Mouse (Mus musculus) limb, embryonic 11.5 days (tissue): ENCODE measurements around the gene Arpc3. TPM values are rescaled to one million over a fixed set of nuclear protein-coding genes. Genes with fewer than 3 reads are reported as not detected.
A peak's percentile ranks its signal among the peaks of the same experiment; 100 is the strongest.

Source experiments
- ATAC-seq: fragments of 200-750 bp; cut with Nextera tagmentation; 2 replicates; pipeline ENCODE4 v1.8.0; 2017; ENCODE audit warnings: low read depth; ENCODE audit not compliant: insufficient number of reproducible peaks, low FRiP score, low TSS enrichment
- DNase-seq: peaks from one replicate; pipeline ENCODE4 v3.0.0-alpha.2; 2015; ENCODE audit warnings: low spot score
- H3K27ac ChIP-seq: fragments of 300-500 bp; sonication (generic); replicated peaks from 2 replicates; pipeline ENCODE4 v1.5.1; 2014; ENCODE audit warnings: low read depth, mild to moderate bottlenecking, low read length
- H3K27me3 ChIP-seq: fragments of 300-500 bp; sonication (generic); 2 replicates; pipeline ENCODE4 v1.6.1; 2014; ENCODE audit warnings: mild to moderate bottlenecking, low read length, mixed read lengths; ENCODE audit not compliant: control insufficient read depth, insufficient read depth
- H3K36me3 ChIP-seq: fragments of 300-500 bp; sonication (generic); 2 replicates; pipeline ENCODE4 v1.6.1; 2014; ENCODE audit warnings: mild to moderate bottlenecking, low read length, moderate library complexity, mixed read lengths; ENCODE audit not compliant: control insufficient read depth, insufficient read depth
- H3K4me1 ChIP-seq: fragments of 300-500 bp; sonication (generic); 2 replicates; pipeline ENCODE4 v1.6.1; 2014; ENCODE audit warnings: low read length, mixed read lengths; ENCODE audit not compliant: control insufficient read depth, insufficient read depth
- H3K4me2 ChIP-seq: fragments of 300-500 bp; sonication (generic); 2 replicates; pipeline ENCODE4 v1.6.1; 2014; ENCODE audit warnings: low read depth, mild to moderate bottlenecking, moderate library complexity; ENCODE audit not compliant: severe bottlenecking
- H3K4me3 ChIP-seq: fragments of 300-500 bp; sonication (generic); 2 replicates; pipeline ENCODE4 v1.5.1; 2014; ENCODE audit warnings: low read depth, low read length
- H3K9ac ChIP-seq: fragments of 300-500 bp; sonication (generic); 2 replicates; pipeline ENCODE4 v1.6.1; 2014; ENCODE audit warnings: mild to moderate bottlenecking, low read length
- H3K9me3 ChIP-seq: fragments of 300-500 bp; sonication (generic); 2 replicates; pipeline ENCODE4 v1.6.1; 2016; ENCODE audit warnings: low read length; ENCODE audit not compliant: control insufficient read depth
- WGBS: fragments of 180-500 bp; shearing (Covaris S2); extraction: QIAGEN DNeasy Blood & Tissue Kit; methylation state at CpG from one replicate; pipeline ENCODE4 v1.1.7; 2014; 5-methylcytosine and 5-hydroxymethylcytosine counted together
- polyA plus RNA-seq: library from polyadenylated mRNA; unstranded; fragments of >200 nt; fragmentation: Nextera tagmentation; extraction: Ambion mirVana; gene quantifications from 2 replicates; pipeline ENCODE4 v1.2.1, GENCODE M21; 2014

The Arpc3 gene
- polyA plus RNA-seq, 1 experiment from 2014 or later = 45.4 TPM

- H3K4me1 ChIP-seq = no peaks in the 10 kb centered on the region
- peak within 1 kb of the TSS; percentile 65 for H3K4me2 ChIP-seq
- peak within 1 kb of the TSS; percentile 69 for H3K9ac ChIP-seq
- no peaks in the 10 kb centered on the region for H3K9me3 ChIP-seq
- no peaks in the 10 kb centered on the region for H3K27me3 ChIP-seq
- H3K36me3 ChIP-seq = peaks cover 10% of the 10 kb centered on the region; the same call in 1 of the 2 replicates
- DNase-seq (peak; percentile 100), ATAC-seq (peak; percentile 91)
- peak within 1 kb of the TSS; percentile 94 for H3K27ac ChIP-seq
- H3K4me3 ChIP-seq = peak within 1 kb of the TSS; percentile 64
- WGBS = under 1% methylated on average over 53 of the region's 53 CpGs
These were observed 19.4 kb upstream of the Arpc3 start, which contains the start of gene Fam216a for GRCm38 (mm10) chr5:122372192-122372769. Gene Fam216a (minus strand): TSS chr5:122372364.

- 8% methylated on average over 5 of the region's 5 CpGs for WGBS
- H3K27me3 ChIP-seq = no peaks in the 10 kb centered on the region
- H3K36me3 ChIP-seq = peaks cover 7% of the 10 kb centered on the region; the same call in 1 of the 2 replicates
- H3K9ac ChIP-seq = peak overlapping the region; percentile 58
- no peak for ATAC-seq
- no peak for DNase-seq
- H3K4me1 ChIP-seq = no peaks in the 10 kb centered on the region
- no peak overlapping the region for H3K27ac ChIP-seq
- peak overlapping the region; percentile 30 for H3K4me2 ChIP-seq
- H3K9me3 ChIP-seq = no peaks in the 10 kb centered on the region
- peak overlapping the region; percentile 64 for H3K4me3 ChIP-seq
These were observed 18.8 kb upstream of the Arpc3 start for GRCm38 (mm10) chr5:122372878-122373277.

- peaks cover 25% of the 10 kb centered on the region for H3K36me3 ChIP-seq
- H3K9ac ChIP-seq = no peak overlapping the region
- 96% methylated on average over 4 of the region's 4 CpGs for WGBS
- no peaks in the 10 kb centered on the region for H3K27me3 ChIP-seq
- no peaks in the 10 kb centered on the region for H3K4me1 ChIP-seq
- H3K27ac ChIP-seq = no peak overlapping the region
- DNase-seq = no peak
- no peak overlapping the region for H3K4me3 ChIP-seq
- no peak for ATAC-seq
- H3K9me3 ChIP-seq = no peaks in the 10 kb centered on the region
- no peak overlapping the region for H3K4me2 ChIP-seq
These were observed 14.4 kb upstream of the Arpc3 start for GRCm38 (mm10) chr5:122377101-122377833.

GRCm38 (mm10) chr5:122378171-122378570 lies 13.5 kb upstream of the Arpc3 start:
- no peaks in the 10 kb centered on the region for H3K9me3 ChIP-seq
- WGBS = 94% methylated on average over 12 of the region's 12 CpGs
- no peak overlapping the region for H3K4me2 ChIP-seq
- ATAC-seq (no peak), DNase-seq (no peak)
- H3K27ac ChIP-seq = no peak overlapping the region
- H3K36me3 ChIP-seq = peaks cover 28% of the 10 kb centered on the region
- no peaks in the 10 kb centered on the region for H3K4me1 ChIP-seq
- H3K4me3 ChIP-seq = no peak overlapping the region
- no peak overlapping the region for H3K9ac ChIP-seq
- H3K27me3 ChIP-seq = no peaks in the 10 kb centered on the region

GRCm38 (mm10) chr5:122379374-122380155 lies 12.1 kb upstream of the Arpc3 start:
- Histone ChIP-seq H3K36me3 (peaks cover 28% of the 10 kb centered on the region), H3K9me3 (no peaks in the 10 kb centered on the region), H3K9ac (no peak overlapping the region), H3K4me3 (no peak overlapping the region), H3K4me1 (no peaks in the 10 kb centered on the region), H3K4me2 (no peak overlapping the region), H3K27me3 (no peaks in the 10 kb centered on the region), H3K27ac (no peak overlapping the region)
- ATAC-seq = no peak
- peak; percentile 80 for DNase-seq
- 65% methylated on average over 11 of the region's 11 CpGs for WGBS

GRCm38 (mm10) chr5:122390006-122390405 lies 1.7 kb upstream of the Arpc3 start:
- WGBS = 89% methylated on average over 5 of the region's 5 CpGs
- Histone ChIP-seq H3K27me3 (no peaks in the 10 kb centered on the region), H3K9me3 (no peaks in the 10 kb centered on the region), H3K4me3 (no peak overlapping the region), H3K4me2 (no peak overlapping the region), H3K4me1 (peaks cover 4% of the 10 kb centered on the region), H3K9ac (no peak overlapping the region), H3K27ac (no peak overlapping the region), H3K36me3 (no peaks in the 10 kb centered on the region)
- ATAC-seq (no peak), DNase-seq (no peak)

- Histone ChIP-seq H3K36me3 (no peaks in the 10 kb centered on the region), H3K27me3 (no peaks in the 10 kb centered on the region), H3K4me2 (no peak overlapping the region), H3K4me3 (no peak overlapping the region), H3K9me3 (no peaks in the 10 kb centered on the region), H3K4me1 (peaks cover 4% of the 10 kb centered on the region), H3K9ac (no peak overlapping the region), H3K27ac (no peak overlapping the region)
- DNase-seq = no peak
- ATAC-seq = no peak
These were observed 1.0 kb upstream of the Arpc3 start for GRCm38 (mm10) chr5:122390671-122391070.

- H3K9ac ChIP-seq = no peak overlapping the region
- no peaks in the 10 kb centered on the region for H3K27me3 ChIP-seq
- H3K4me3 ChIP-seq = peak overlapping the region; percentile 73
- H3K27ac ChIP-seq = no peak overlapping the region
- WGBS = 54% methylated on average over 15 of the region's 16 CpGs
- ATAC-seq (no peak), DNase-seq (no peak)
- H3K9me3 ChIP-seq = no peaks in the 10 kb centered on the region
- no peak overlapping the region for H3K4me2 ChIP-seq
- peaks cover 4% of the 10 kb centered on the region for H3K4me1 ChIP-seq
- H3K36me3 ChIP-seq = no peaks in the 10 kb centered on the region
These were observed 396 bp upstream of the Arpc3 start for GRCm38 (mm10) chr5:122391178-122391785.
